Mouse (Mus musculus): ENCODE results near the gene A930017K11Rik. TPM values are rescaled to one million over a fixed set of nuclear protein-coding genes. Genes with fewer than 3 reads are reported as not detected.
A peak's percentile ranks its signal among the peaks of the same experiment; 100 is the strongest.

The A930017K11Rik gene
- polyA plus RNA-seq, 1 experiment = not detected

GRCm38 (mm10) chr17:25949981-25950380 is 2.4 kb downstream of the A930017K11Rik start:
- no peak overlapping the region for H3K27ac ChIP-seq (replicated peaks; ENCODE audit: low read depth, low read length)
- no peak overlapping the region for H3K4me3 ChIP-seq (ENCODE audit: insufficient read depth, low read depth, low read length)
- no peaks in the 10 kb centered on the region for H3K4me1 ChIP-seq (ENCODE audit: control insufficient read depth, insufficient read depth, insufficient read length, low read length)

- Histone ChIP-seq H3K27ac (replicated peaks; ENCODE audit: low read depth, low read length) (no peak overlapping the region), H3K4me3 (ENCODE audit: insufficient read depth, low read depth, low read length) (no peak overlapping the region), H3K4me1 (ENCODE audit: control insufficient read depth, insufficient read depth, insufficient read length, low read length) (no peaks in the 10 kb centered on the region)
These were observed 4.3 kb downstream of the A930017K11Rik start for GRCm38 (mm10) chr17:25948051-25948450.

GRCm38 (mm10) chr17:25947576-25947975 is 4.8 kb downstream of the A930017K11Rik start:
- H3K4me1 ChIP-seq (ENCODE audit: control insufficient read depth, insufficient read depth, insufficient read length, low read length) = peaks cover under 1% of the 10 kb centered on the region; the same call in 1 of the 2 replicates
- no peak overlapping the region for H3K4me3 ChIP-seq (ENCODE audit: insufficient read depth, low read depth, low read length)
- H3K27ac ChIP-seq (replicated peaks; ENCODE audit: low read depth, low read length) = no peak overlapping the region

- Histone ChIP-seq H3K4me3 (ENCODE audit: insufficient read depth, low read depth, low read length) (no peak overlapping the region), H3K4me1 (ENCODE audit: control insufficient read depth, insufficient read depth, insufficient read length, low read length) (peaks cover 6% of the 10 kb centered on the region; the same call in 1 of the 2 replicates), H3K27ac (replicated peaks; ENCODE audit: low read depth, low read length) (no peak overlapping the region)
These were observed 5.5 kb downstream of the A930017K11Rik start for GRCm38 (mm10) chr17:25946891-25947290.

GRCm38 (mm10) chr17:25946349-25946748 is 6.0 kb downstream of the A930017K11Rik start:
- Histone ChIP-seq H3K4me3 (ENCODE audit: insufficient read depth, low read depth, low read length) (no peak overlapping the region), H3K4me1 (ENCODE audit: control insufficient read depth, insufficient read depth, insufficient read length, low read length) (peaks cover 6% of the 10 kb centered on the region; the same call in 1 of the 2 replicates), H3K27ac (replicated peaks; ENCODE audit: low read depth, low read length) (no peak overlapping the region)

- no peak overlapping the region for H3K27ac ChIP-seq (replicated peaks; ENCODE audit: low read depth, low read length)
- H3K4me1 ChIP-seq (ENCODE audit: control insufficient read depth, insufficient read depth, insufficient read length, low read length) = peaks cover 8% of the 10 kb centered on the region
- no peak overlapping the region for H3K4me3 ChIP-seq (ENCODE audit: insufficient read depth, low read depth, low read length)
These were observed 6.7 kb downstream of the A930017K11Rik start for GRCm38 (mm10) chr17:25945517-25946155.

GRCm38 (mm10) chr17:25944366-25945163 is 7.8 kb downstream of the A930017K11Rik start, which contains the start of the genes Pigq and Nhlrc4:
TSS of gene Pigq (minus strand) at chr17:25944936.
TSS of gene Nhlrc4 (minus strand) at chr17:25944961.
- peaks cover 10% of the 10 kb centered on the region for H3K4me1 ChIP-seq (ENCODE audit: control insufficient read depth, insufficient read depth, insufficient read length, low read length)
- no peak within 1 kb of the TSS for H3K4me3 ChIP-seq (ENCODE audit: insufficient read depth, low read depth, low read length)
- no peak within 1 kb of the TSS for H3K27ac ChIP-seq (replicated peaks; ENCODE audit: low read depth, low read length)

GRCm38 (mm10) chr17:25943769-25944168 is 8.6 kb downstream of the A930017K11Rik start:
- peaks cover 10% of the 10 kb centered on the region for H3K4me1 ChIP-seq (ENCODE audit: control insufficient read depth, insufficient read depth, insufficient read length, low read length)
- no peak overlapping the region for H3K27ac ChIP-seq (replicated peaks; ENCODE audit: low read depth, low read length)
- no peak overlapping the region for H3K4me3 ChIP-seq (ENCODE audit: insufficient read depth, low read depth, low read length)

GRCm38 (mm10) chr17:25943221-25943620 is 9.1 kb downstream of the A930017K11Rik start:
- no peak overlapping the region for H3K4me3 ChIP-seq (ENCODE audit: insufficient read depth, low read depth, low read length)
- peaks cover 10% of the 10 kb centered on the region for H3K4me1 ChIP-seq (ENCODE audit: control insufficient read depth, insufficient read depth, insufficient read length, low read length)
- no peak overlapping the region for H3K27ac ChIP-seq (replicated peaks; ENCODE audit: low read depth, low read length)

- peaks cover 10% of the 10 kb centered on the region for H3K4me1 ChIP-seq (ENCODE audit: control insufficient read depth, insufficient read depth, insufficient read length, low read length)
- peak overlapping the region; percentile 68 for H3K27ac ChIP-seq (replicated peaks; ENCODE audit: low read depth, low read length)
- peak overlapping the region; percentile 84 for H3K4me3 ChIP-seq (ENCODE audit: insufficient read depth, low read depth, low read length)
These were observed 9.7 kb downstream of the A930017K11Rik start for GRCm38 (mm10) chr17:25942597-25943151.

GRCm38 (mm10) chr17:25941511-25942241 is 10.7 kb downstream of the A930017K11Rik start:
- Histone ChIP-seq H3K4me1 (ENCODE audit: control insufficient read depth, insufficient read depth, insufficient read length, low read length) (peaks cover 10% of the 10 kb centered on the region), H3K4me3 (ENCODE audit: insufficient read depth, low read depth, low read length) (peak overlapping the region; percentile 84), H3K27ac (replicated peaks; ENCODE audit: low read depth, low read length) (peak overlapping the region; percentile 85)

GRCm38 (mm10) chr17:25934526-25934925 is 17.8 kb downstream of the A930017K11Rik start:
- H3K4me3 ChIP-seq (ENCODE audit: insufficient read depth, low read depth, low read length) = no peak overlapping the region
- H3K27ac ChIP-seq (replicated peaks; ENCODE audit: low read depth, low read length) = no peak overlapping the region
- no peaks in the 10 kb centered on the region for H3K4me1 ChIP-seq (ENCODE audit: control insufficient read depth, insufficient read depth, insufficient read length, low read length)

GRCm38 (mm10) chr17:25925348-25925747 is 27.0 kb downstream of the A930017K11Rik start:
- Histone ChIP-seq H3K27ac (replicated peaks; ENCODE audit: low read depth, low read length) (no peak overlapping the region), H3K4me1 (ENCODE audit: control insufficient read depth, insufficient read depth, insufficient read length, low read length) (no peaks in the 10 kb centered on the region), H3K4me3 (ENCODE audit: insufficient read depth, low read depth, low read length) (no peak overlapping the region)

- no peak overlapping the region for H3K27ac ChIP-seq (replicated peaks; ENCODE audit: low read depth, low read length)
- H3K4me1 ChIP-seq (ENCODE audit: control insufficient read depth, insufficient read depth, insufficient read length, low read length) = peaks cover 10% of the 10 kb centered on the region
- H3K4me3 ChIP-seq (ENCODE audit: insufficient read depth, low read depth, low read length) = no peak overlapping the region
These were observed 30.2 kb downstream of the A930017K11Rik start for GRCm38 (mm10) chr17:25922120-25922519.

Measured in brown adipose tissue, adult 24 weeks (tissue).